Mouse (Mus musculus): ENCODE data around the gene Klk1b4. TPM values are rescaled to one million over a fixed set of nuclear protein-coding genes. Genes with fewer than 3 reads are reported as not detected.

Gene Klk1b4
- total RNA-seq, 4 experiments from 2014 or later = not detected

GRCm38 (mm10) chr7:44253023-44253616, 45.9 kb downstream of the Klk1b4 start:
- no peak for DNase-seq (ENCODE audit: low spot score in 2 of 2)

DNA sequence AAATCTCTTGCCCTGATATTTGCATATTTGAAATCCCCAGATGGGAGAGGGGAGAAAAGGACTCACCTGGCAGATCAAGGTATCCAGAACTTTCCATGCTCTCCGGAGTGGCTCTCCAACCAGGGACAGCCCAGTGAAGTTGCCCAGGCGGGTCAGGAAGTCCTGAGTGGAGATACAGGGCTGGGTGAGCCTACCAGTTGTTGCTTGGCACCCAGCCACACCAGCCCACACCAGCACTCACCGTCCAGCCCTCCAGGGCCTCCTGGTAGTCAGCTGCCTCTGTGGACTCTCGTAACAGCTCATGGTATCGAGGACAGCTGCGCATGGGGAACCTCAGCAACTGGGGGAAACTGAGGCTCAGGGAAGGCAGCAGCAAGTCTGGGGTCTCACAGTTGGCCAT, 47.7 kb downstream of the Klk1b4 start:
- DNase-seq (ENCODE audit: low spot score in 2 of 2) = no peak

GRCm38 (mm10) chr7:44257278-44257677, 50.0 kb downstream of the Klk1b4 start, which contains the start of gene Acp4:
Gene Acp4 (minus strand): TSS chr7:44257378.
- DNase-seq (ENCODE audit: low spot score in 2 of 2) = no peak

DNA sequence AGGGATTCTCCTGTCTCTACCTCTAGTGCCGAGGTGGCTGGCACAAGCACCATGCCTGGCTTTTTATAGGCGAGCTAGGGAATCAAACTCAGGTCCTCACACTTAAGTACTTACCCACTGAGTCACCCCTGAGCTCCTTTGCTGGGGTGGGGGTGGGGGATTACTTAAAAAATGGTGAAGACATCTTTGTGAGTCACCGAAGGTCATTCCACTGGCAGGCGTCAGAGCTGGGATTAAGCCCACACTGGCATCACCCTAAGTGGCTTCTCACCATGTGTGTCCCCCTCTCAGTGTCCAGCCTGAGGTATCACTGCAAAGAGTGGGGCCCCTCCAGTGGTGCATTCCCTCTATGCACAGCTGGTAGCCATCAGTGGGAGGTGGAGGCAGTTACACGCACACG, 53.2 kb downstream of the Klk1b4 start:
- DNase-seq (ENCODE audit: low spot score in 2 of 2) = no peak

DNA sequence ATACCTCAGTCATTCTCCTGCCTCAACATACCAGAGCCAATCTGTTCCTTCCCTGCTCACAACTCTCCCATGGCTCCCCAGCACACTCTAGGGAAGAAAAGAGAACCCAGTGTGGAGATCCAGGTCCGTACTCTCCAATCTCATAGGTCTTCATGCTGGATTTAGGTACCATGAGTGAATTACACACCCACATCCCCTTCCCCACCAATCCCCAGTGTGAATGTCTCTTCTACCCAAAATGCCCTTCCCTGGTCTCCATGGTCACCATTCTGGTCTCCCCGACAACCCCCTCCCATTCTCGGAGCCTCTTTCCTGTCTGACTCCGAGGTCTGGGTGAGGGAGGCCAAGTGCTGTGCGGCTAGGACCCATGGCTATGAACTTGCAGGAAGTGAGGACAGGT, 53.9 kb downstream of the Klk1b4 start, which contains the start of gene Gm15517:
Gm15517 (plus strand) TSS at position 301 of the 400 bp plus-strand sequence.
- no peak for DNase-seq (ENCODE audit: low spot score in 2 of 2)

Other genes starting within 250 kb of the Klk1b4 start
- gene Klk1b1, start 240.7 kb upstream of the Klk1b4 start, total RNA-seq (2022) = not detected
- not detected for gene Klk1b9, start 231.4 kb upstream of the Klk1b4 start, total RNA-seq (2022)
- gene Klk1b11, start 211.6 kb upstream of the Klk1b4 start, total RNA-seq (2022) = not detected
- gene Klk1b26, start 195.3 kb upstream of the Klk1b4 start, total RNA-seq (2022) = not detected
- gene Klk1b27, start 155.1 kb upstream of the Klk1b4 start, total RNA-seq (2022) = not detected
- gene Klk1b21, start 105.1 kb upstream of the Klk1b4 start, total RNA-seq (2022) = not detected
- not detected for gene Klk1b22, start 94.8 kb upstream of the Klk1b4 start, total RNA-seq (2022)
- not detected for gene Klk1b16, start 70.7 kb upstream of the Klk1b4 start, total RNA-seq (2022)
- not detected for gene Klk1b24, start 19.2 kb upstream of the Klk1b4 start, total RNA-seq (2022)
- gene Klk1b3, start 9.2 kb upstream of the Klk1b4 start, total RNA-seq (2022) = not detected
- not detected for gene Klk1b5, start 8.5 kb downstream of the Klk1b4 start, total RNA-seq (2022)
- not detected for gene Klk1, start 17.9 kb downstream of the Klk1b4 start, total RNA-seq (2022)
- not detected for gene Gm36864, start 28.7 kb downstream of the Klk1b4 start, total RNA-seq (2022)
- gene 1700028J19Rik, start 39.3 kb downstream of the Klk1b4 start, total RNA-seq (2022) = 1 to 10 TPM; 1.3 to 2.4 (median 1.7) TPM
- 10 to 100 TPM; 76.7 to 94.0 (median 85.5) TPM for gene 2410002F23Rik, start 39.3 kb downstream of the Klk1b4 start, total RNA-seq (2022)
- not detected for gene Acp4, start 49.9 kb downstream of the Klk1b4 start, total RNA-seq (2022)
- not detected for gene Gm15517, start 54.0 kb downstream of the Klk1b4 start, total RNA-seq (2022)
- gene Clec11a, start 99.5 kb downstream of the Klk1b4 start, total RNA-seq (2022) = 1 to 10 TPM; 3.6 to 4.2 (median 3.6) TPM
- gene Shank1, start 102.8 kb downstream of the Klk1b4 start, total RNA-seq (2022) = 100 to 1,000 TPM; 568 to 623 (median 583) TPM
- 10 to 100 TPM; 82.9 to 94.7 (median 87.0) TPM for gene Syt3, start 176.7 kb downstream of the Klk1b4 start, total RNA-seq (2022)
- gene 1700008O03Rik, start 178.4 kb downstream of the Klk1b4 start, total RNA-seq (2022) = 1 to 10 TPM; 2.2 to 4.3 (median 2.8) TPM
- 100 to 1,000 TPM; 278 to 302 (median 291) TPM for gene Lrrc4b, start 221.6 kb downstream of the Klk1b4 start, total RNA-seq (2022)